Mouse (Mus musculus) adrenal gland, postnatal 14 days (tissue): ENCODE data around the gene Pla2g2e. TPM values are rescaled to one million over a fixed set of nuclear protein-coding genes. Genes with fewer than 3 reads are reported as not detected.
"Not testable (repeated sequence)": the region's sequence is repeated elsewhere in the genome, so short reads cannot be mapped to it uniquely, and the experiment has no call there.

Source experiments
- DNase-seq: peaks from one replicate; pipeline ENCODE4 v3.0.0; 2021; ENCODE audit warnings: mixed read lengths
- total RNA-seq: library from RNA; stranded (reverse); gene quantifications from 2 replicates; pipeline ENCODE4 v1.2.3, GENCODE M21; 2021

Pla2g2e gene
- total RNA-seq, 1 experiment from 2014 or later, result 1.4 TPM

- DNase-seq, result no peak
These were observed 4.4 kb downstream of the Pla2g2e start for GRCm38 (mm10) chr4:138882179-138882578.

GRCm38 (mm10) chr4:138884261-138884660 is 6.5 kb downstream of the Pla2g2e start:
- DNase-seq, result peak; percentile 92

GRCm38 (mm10) chr4:138889165-138889564 is 11.4 kb downstream of the Pla2g2e start:
- DNase-seq, result no peak

GRCm38 (mm10) chr4:138889635-138890034 is 11.9 kb downstream of the Pla2g2e start:
- DNase-seq, result no peak

- no peak for DNase-seq
These were observed 14.9 kb downstream of the Pla2g2e start for GRCm38 (mm10) chr4:138892655-138893054.

- not testable (repeated sequence) for DNase-seq
These were observed 16.0 kb downstream of the Pla2g2e start for GRCm38 (mm10) chr4:138893789-138894188.

- no peak for DNase-seq
These were observed 21.6 kb downstream of the Pla2g2e start for GRCm38 (mm10) chr4:138899361-138899760.

- DNase-seq, result no peak
These were observed 28.0 kb downstream of the Pla2g2e start for GRCm38 (mm10) chr4:138905624-138906337.

- DNase-seq, result peak; percentile 65
These were observed 35.5 kb downstream of the Pla2g2e start for GRCm38 (mm10) chr4:138913141-138913787.

- DNase-seq, result peak; percentile 97
These were observed 36.1 kb downstream of the Pla2g2e start, which contains the start of gene Otud3 for GRCm38 (mm10) chr4:138913797-138914196. Gene Otud3 (minus strand): TSS chr4:138913945.

- no peak for DNase-seq
These were observed 39.5 kb downstream of the Pla2g2e start for GRCm38 (mm10) chr4:138917282-138917681.

GRCm38 (mm10) chr4:138921254-138922130 is 43.8 kb downstream of the Pla2g2e start:
- no peak for DNase-seq

GRCm38 (mm10) chr4:138922131-138922459 is 44.4 kb downstream of the Pla2g2e start:
- DNase-seq, result peak; percentile 97

GRCm38 (mm10) chr4:138925561-138925960 is 47.8 kb downstream of the Pla2g2e start:
- no peak for DNase-seq

Other genes with a start within 250 kb of the Pla2g2e start
- gene Vwa5b1, start 242.1 kb upstream of the Pla2g2e start, total RNA-seq, result not detected in 2 replicates
- gene Pla2g2c, start 153.2 kb upstream of the Pla2g2e start, total RNA-seq, result not detected in 2 replicates
- gene Ubxn10, start 140.8 kb upstream of the Pla2g2e start, total RNA-seq, result 0.89 and 1.1 TPM in 2 replicates
- 13.7 and 14.3 TPM in 2 replicates for gene Pla2g2f, start 120.3 kb upstream of the Pla2g2e start, total RNA-seq
- 1.1 and 10.7 TPM in 2 replicates for gene Pla2g2d, start 102.2 kb upstream of the Pla2g2e start, total RNA-seq
- 9.2 and 13.2 TPM in 2 replicates for gene Pla2g5, start 14.5 kb upstream of the Pla2g2e start, total RNA-seq
- gene Gm13030, start 4.0 kb upstream of the Pla2g2e start, total RNA-seq, result not detected in 2 replicates
- 11.0 and 12.1 TPM in 2 replicates for gene Otud3, start 36.0 kb downstream of the Pla2g2e start, total RNA-seq
- not detected in 2 replicates for gene Rnf186, start 89.2 kb downstream of the Pla2g2e start, total RNA-seq
- 14.0 and 15.8 TPM in 2 replicates for gene Tmco4, start 94.9 kb downstream of the Pla2g2e start, total RNA-seq
- gene Htr6, start 197.6 kb downstream of the Pla2g2e start, total RNA-seq, result 0.15 TPM in 1 of 2 replicates, not detected in the other
- 33.7 and 39.8 TPM in 2 replicates for gene Nbl1, start 215.1 kb downstream of the Pla2g2e start, total RNA-seq